Mouse (Mus musculus): ENCODE measurements around the gene Cerk. TPM values are rescaled to one million over a fixed set of nuclear protein-coding genes. Genes with fewer than 3 reads are reported as not detected.

Cerk gene
- polyA plus RNA-seq, 1 experiment from 2014 or later: 15.9 TPM

- Histone ChIP-seq H3K9me3 (no peaks in the 10 kb centered on the region), H3K27ac (no peak overlapping the region), H3K4me3 (no peak overlapping the region), H3K27me3 (ENCODE audit: insufficient read depth, poor library complexity, severe bottlenecking) (no peaks in the 10 kb centered on the region), H3K36me3 (peaks cover 56% of the 10 kb centered on the region), H3K4me1 (replicated peaks) (no peaks in the 10 kb centered on the region)
- DNase-seq (ENCODE audit: low spot score): no peak
- WGBS: 71% methylated on average over 4 of the region's 4 CpGs
Observed at GRCm38 (mm10) chr15:86137638-86138037, 48.3 kb downstream of the Cerk start.

DNA sequence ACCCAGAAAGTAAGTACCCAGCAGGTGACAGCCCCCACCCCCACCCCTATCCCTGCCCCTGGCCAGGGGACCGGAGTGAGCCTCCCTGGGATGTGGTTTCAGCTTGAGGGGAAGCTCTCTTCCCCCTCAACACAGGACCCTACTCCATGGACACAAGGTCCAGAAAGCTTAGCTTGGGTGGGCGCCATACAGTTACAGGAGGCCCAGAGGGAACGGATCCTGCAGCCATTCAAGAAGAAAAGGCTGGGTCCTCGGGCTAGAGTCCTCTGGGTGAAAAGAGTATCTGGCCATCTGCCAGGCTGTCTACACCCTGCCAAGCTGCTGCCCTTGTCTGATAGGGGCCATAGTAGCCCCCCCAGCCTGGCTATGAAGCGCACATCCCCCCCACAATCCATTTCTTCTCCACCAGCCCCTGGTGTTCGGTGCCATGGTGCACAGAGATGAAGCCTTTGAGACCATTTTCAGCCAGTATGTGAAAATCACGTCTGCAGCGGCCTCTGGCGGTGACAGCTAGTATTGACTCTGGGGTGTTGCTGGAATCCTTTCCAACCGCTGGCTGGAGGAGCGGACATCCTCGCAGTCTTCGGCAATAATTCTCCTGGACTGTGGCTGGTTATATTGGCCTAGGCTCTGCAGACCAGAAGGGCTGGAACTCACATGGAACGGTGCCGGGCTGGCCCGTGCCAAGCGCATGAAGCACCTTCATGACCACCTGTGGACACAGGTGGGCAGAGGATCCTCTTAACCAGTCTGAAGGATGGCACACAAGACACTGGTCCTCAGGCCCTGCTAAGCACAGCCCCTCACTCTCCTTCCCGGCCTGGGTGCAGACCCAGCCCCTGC lies 50.8 kb downstream of the Cerk start:
- Histone ChIP-seq H3K27ac (0 out of 2 replicates have a peak overlapping the region, but pooled peaks have one; percentile 43), H3K36me3 (peaks cover 62% of the 10 kb centered on the region), H3K27me3 (ENCODE audit: insufficient read depth, poor library complexity, severe bottlenecking) (no peaks in the 10 kb centered on the region), H3K9me3 (no peaks in the 10 kb centered on the region), H3K4me3 (no peak overlapping the region), H3K4me1 (replicated peaks) (no peaks in the 10 kb centered on the region)
- 48% methylated on average over 18 of the region's 18 CpGs for WGBS
- DNase-seq (ENCODE audit: low spot score): peak; percentile 87

GRCm38 (mm10) chr15:86130657-86131056 lies 55.3 kb downstream of the Cerk start:
- Histone ChIP-seq H3K9me3 (no peaks in the 10 kb centered on the region), H3K4me1 (replicated peaks) (peaks cover 15% of the 10 kb centered on the region), H3K36me3 (peaks cover 90% of the 10 kb centered on the region), H3K27ac (no peak overlapping the region), H3K27me3 (ENCODE audit: insufficient read depth, poor library complexity, severe bottlenecking) (no peaks in the 10 kb centered on the region), H3K4me3 (no peak overlapping the region)
- no peak for DNase-seq (ENCODE audit: low spot score)
- whole genome bisulfite sequencing: 94% methylated on average over 10 of the region's 10 CpGs

DNA sequence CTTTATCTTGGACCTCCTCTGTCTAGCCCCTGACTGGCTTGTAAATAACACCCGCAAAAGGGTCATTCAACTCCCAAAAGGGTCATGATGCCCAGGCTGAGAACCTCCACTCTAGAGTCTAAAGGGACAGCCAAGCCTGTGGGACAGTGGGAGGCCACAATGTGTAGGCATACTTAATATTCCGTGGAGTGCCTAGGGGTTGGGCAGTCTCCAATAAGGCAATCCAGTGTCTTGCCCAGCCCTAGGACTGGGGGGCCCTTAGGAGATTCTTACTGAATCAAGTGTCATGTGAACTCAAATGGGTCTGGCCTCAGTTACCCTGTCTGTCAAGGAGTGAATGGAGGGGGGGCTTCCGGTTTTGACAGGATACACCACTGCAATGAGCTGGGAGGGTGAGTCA lies 56.9 kb downstream of the Cerk start:
- Histone ChIP-seq H3K9me3 (no peaks in the 10 kb centered on the region), H3K36me3 (peaks cover 82% of the 10 kb centered on the region), H3K27ac (no peak overlapping the region), H3K27me3 (ENCODE audit: insufficient read depth, poor library complexity, severe bottlenecking) (no peaks in the 10 kb centered on the region), H3K4me3 (no peak overlapping the region), H3K4me1 (replicated peaks) (peaks cover 21% of the 10 kb centered on the region)
- no peak for DNase-seq (ENCODE audit: low spot score)
- 93% methylated on average over 3 of the region's 3 CpGs for WGBS

GRCm38 (mm10) chr15:86124359-86124758 lies 61.6 kb downstream of the Cerk start:
- Histone ChIP-seq H3K9me3 (no peaks in the 10 kb centered on the region), H3K27me3 (ENCODE audit: insufficient read depth, poor library complexity, severe bottlenecking) (no peaks in the 10 kb centered on the region), H3K4me1 (replicated peaks) (peaks cover 21% of the 10 kb centered on the region), H3K36me3 (peaks cover 82% of the 10 kb centered on the region), H3K4me3 (no peak overlapping the region), H3K27ac (no peak overlapping the region)
- peak; percentile 62 for DNase-seq (ENCODE audit: low spot score)
- 47% methylated on average over 1 of the region's 1 CpGs for WGBS

- Histone ChIP-seq H3K4me1 (replicated peaks) (peaks cover 27% of the 10 kb centered on the region), H3K9me3 (no peaks in the 10 kb centered on the region), H3K4me3 (no peak overlapping the region), H3K27me3 (ENCODE audit: insufficient read depth, poor library complexity, severe bottlenecking) (no peaks in the 10 kb centered on the region), H3K27ac (no peak overlapping the region), H3K36me3 (peaks cover 82% of the 10 kb centered on the region)
- no peak for DNase-seq (ENCODE audit: low spot score)
- 91% methylated on average over 4 of the region's 4 CpGs for WGBS
Observed at GRCm38 (mm10) chr15:86123409-86123808, 62.5 kb downstream of the Cerk start.

GRCm38 (mm10) chr15:86122261-86122949 lies 63.5 kb downstream of the Cerk start:
- 92% methylated on average over 9 of the region's 9 CpGs for WGBS
- Histone ChIP-seq H3K27me3 (ENCODE audit: insufficient read depth, poor library complexity, severe bottlenecking) (no peaks in the 10 kb centered on the region), H3K4me1 (replicated peaks) (peaks cover 37% of the 10 kb centered on the region), H3K36me3 (peaks cover 72% of the 10 kb centered on the region), H3K9me3 (no peaks in the 10 kb centered on the region), H3K4me3 (no peak overlapping the region), H3K27ac (0 out of 2 replicates have a peak overlapping the region, but pooled peaks have one; percentile 2)
- DNase-seq (ENCODE audit: low spot score): no peak

GRCm38 (mm10) chr15:86119186-86119585 lies 66.8 kb downstream of the Cerk start:
- Histone ChIP-seq H3K27me3 (ENCODE audit: insufficient read depth, poor library complexity, severe bottlenecking) (no peaks in the 10 kb centered on the region), H3K9me3 (no peaks in the 10 kb centered on the region), H3K27ac (no peak overlapping the region), H3K4me3 (no peak overlapping the region), H3K36me3 (peaks cover 57% of the 10 kb centered on the region), H3K4me1 (replicated peaks) (peaks cover 34% of the 10 kb centered on the region)
- WGBS: 88% methylated on average over 7 of the region's 7 CpGs
- DNase-seq (ENCODE audit: low spot score): no peak

- Histone ChIP-seq H3K27ac (peak overlapping the region; percentile 64), H3K27me3 (ENCODE audit: insufficient read depth, poor library complexity, severe bottlenecking) (no peaks in the 10 kb centered on the region), H3K4me3 (no peak overlapping the region), H3K36me3 (peaks cover 40% of the 10 kb centered on the region), H3K4me1 (replicated peaks) (peaks cover 47% of the 10 kb centered on the region), H3K9me3 (no peaks in the 10 kb centered on the region)
- 62% methylated on average over 15 of the region's 15 CpGs for WGBS
- no peak for DNase-seq (ENCODE audit: low spot score)
Observed at GRCm38 (mm10) chr15:86117115-86118100, 68.5 kb downstream of the Cerk start.

DNA sequence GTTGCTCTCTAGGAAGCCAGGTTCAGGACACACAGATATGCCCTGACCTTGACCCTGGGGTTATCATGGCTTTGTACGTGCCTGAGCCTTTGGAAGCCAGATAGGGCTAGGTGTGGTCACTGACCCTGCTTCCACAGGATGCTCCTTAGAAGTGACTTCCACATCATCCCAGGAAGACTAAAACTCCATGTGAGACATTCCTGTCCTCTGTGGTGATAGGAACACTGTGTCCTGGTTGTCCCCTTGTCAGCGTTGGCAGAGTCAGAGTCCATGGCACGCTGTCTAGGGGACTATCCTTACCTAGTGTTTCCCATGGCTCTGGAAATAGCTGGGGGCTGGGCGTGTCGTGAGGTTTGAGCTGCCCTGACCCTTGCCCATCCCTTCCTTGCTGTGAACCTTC lies 69.5 kb downstream of the Cerk start:
- Histone ChIP-seq H3K36me3 (peaks cover 30% of the 10 kb centered on the region), H3K27ac (peak overlapping the region; percentile 25; the same call in 1 of the 2 replicates), H3K9me3 (no peaks in the 10 kb centered on the region), H3K4me3 (no peak overlapping the region), H3K4me1 (replicated peaks) (peaks cover 57% of the 10 kb centered on the region), H3K27me3 (ENCODE audit: insufficient read depth, poor library complexity, severe bottlenecking) (no peaks in the 10 kb centered on the region)
- no peak for DNase-seq (ENCODE audit: low spot score)
- 73% methylated on average over 5 of the region's 5 CpGs for WGBS

DNA sequence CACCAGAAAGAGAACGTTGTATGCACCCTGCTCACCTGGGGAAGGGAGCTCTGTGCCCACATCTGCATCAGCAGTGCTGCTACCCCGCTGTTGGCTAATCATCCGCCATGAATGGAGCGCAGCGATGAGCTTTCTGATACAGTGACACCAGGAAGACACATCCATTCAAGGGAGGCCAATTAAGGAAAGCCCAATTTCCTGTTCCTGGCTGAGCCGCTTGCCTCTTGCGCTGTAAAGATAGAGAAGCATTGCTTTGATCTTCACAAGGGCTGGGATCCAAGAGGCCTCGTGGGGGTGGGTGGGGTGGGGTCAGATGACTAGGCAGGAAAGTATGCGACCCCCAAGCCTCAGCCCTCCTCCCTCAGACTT lies 72.6 kb downstream of the Cerk start:
- H3K4me1 ChIP-seq (replicated peaks): peaks cover 70% of the 10 kb centered on the region
- H3K4me3 ChIP-seq: no peak overlapping the region; the same call in 1 of the 2 replicates
- 12% methylated on average over 9 of the region's 9 CpGs for WGBS
- no peaks in the 10 kb centered on the region for H3K27me3 ChIP-seq (ENCODE audit: insufficient read depth, poor library complexity, severe bottlenecking)
- no peak for DNase-seq (ENCODE audit: low spot score)
- peak overlapping the region; percentile 73 for H3K27ac ChIP-seq
- H3K36me3 ChIP-seq: no peaks in the 10 kb centered on the region
- no peaks in the 10 kb centered on the region for H3K9me3 ChIP-seq

- H3K9me3 ChIP-seq: no peaks in the 10 kb centered on the region
- 10% methylated on average over 10 of the region's 10 CpGs for WGBS
- H3K4me3 ChIP-seq: no peak overlapping the region; the same call in 1 of the 2 replicates
- peaks cover 70% of the 10 kb centered on the region for H3K4me1 ChIP-seq (replicated peaks)
- no peaks in the 10 kb centered on the region for H3K36me3 ChIP-seq
- H3K27ac ChIP-seq: peak overlapping the region; percentile 73
- DNase-seq (ENCODE audit: low spot score): no peak
- no peaks in the 10 kb centered on the region for H3K27me3 ChIP-seq (ENCODE audit: insufficient read depth, poor library complexity, severe bottlenecking)
Observed at GRCm38 (mm10) chr15:86112707-86113341, 73.1 kb downstream of the Cerk start.
